Mouse (Mus musculus) macrophage (primary cell): ENCODE results near the gene Cuedc1. TPM values are rescaled to one million over a fixed set of nuclear protein-coding genes. Genes with fewer than 3 reads are reported as not detected.
A peak's percentile ranks its signal among the peaks of the same experiment; 100 is the strongest.

Experiments
- H3K27ac ChIP-seq: fragments of 350-480 bp; formaldehyde crosslinking; 2 replicates; pipeline ENCODE4 v1.9.0; 2021
- H3K36me3 ChIP-seq: fragments of 350-480 bp; formaldehyde crosslinking; 2 replicates; pipeline ENCODE4 v1.9.0; 2021; ENCODE audit errors: inconsistent target
- H3K4me3 ChIP-seq: fragments of 350-480 bp; formaldehyde crosslinking; 2 replicates; pipeline ENCODE4 v1.9.0; 2021; ENCODE audit errors: inconsistent target
- H3K79me2 ChIP-seq: fragments of 350-480 bp; formaldehyde crosslinking; 2 replicates; pipeline ENCODE4 v1.9.0; 2021; ENCODE audit errors: inconsistent target
- WGBS: methylation state at CpG from one replicate; pipeline ENCODE4 v1.1.7; 2026; ENCODE audit warnings: inconsistent platforms; ENCODE audit not compliant: missing documents; 5-methylcytosine and 5-hydroxymethylcytosine counted together
- polyA plus RNA-seq: library from polyadenylated mRNA; stranded (reverse); fragments of 250-400 nt; gene quantifications from 3 replicates; pipeline ENCODE4 v1.2.4, GENCODE M21; 2018; ENCODE audit warnings: inconsistent platforms

Cuedc1 gene
- polyA plus RNA-seq, 1 experiment from 2014 or later = 0.95 TPM

DNA sequence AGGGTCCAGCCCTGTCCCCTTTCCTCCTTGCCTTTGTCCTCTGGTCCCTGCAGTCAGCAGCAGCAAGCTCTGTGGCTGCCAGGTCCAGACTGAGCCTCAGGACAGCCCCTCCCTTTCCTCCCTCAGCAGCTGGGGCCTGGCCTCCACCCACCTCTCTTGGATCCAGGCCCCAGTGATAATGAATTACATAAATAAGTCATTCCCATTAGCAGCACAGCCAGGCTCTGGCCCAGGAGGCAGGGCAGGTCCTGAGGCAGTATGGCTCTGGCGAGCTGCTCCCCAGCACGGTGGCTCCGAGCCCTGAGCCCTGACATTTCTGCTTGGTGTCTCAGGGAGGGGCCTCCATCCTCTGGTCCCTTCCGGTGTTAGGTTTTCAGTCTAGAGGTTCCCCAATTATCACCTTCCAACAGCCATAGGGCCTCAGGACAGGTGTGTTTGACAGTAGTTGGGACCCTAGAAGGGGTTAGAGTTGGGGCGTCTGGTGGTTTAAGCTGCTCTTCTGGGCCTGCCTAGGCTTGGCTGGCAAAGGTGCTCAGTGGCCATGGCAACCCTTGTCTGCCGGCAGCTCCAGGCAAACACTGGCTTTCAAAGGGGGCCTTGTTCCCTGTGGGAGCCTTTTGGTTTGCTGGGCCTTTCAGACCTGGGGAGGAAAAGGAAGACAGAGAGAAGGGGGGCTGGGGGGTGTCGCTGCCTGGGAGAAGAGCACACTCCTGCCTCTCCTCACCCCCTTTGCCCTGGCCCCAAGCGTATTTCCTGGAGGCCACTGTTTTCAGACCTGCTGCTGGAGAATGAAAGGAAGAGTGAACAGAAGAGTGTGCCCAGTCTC is 21.2 kb downstream of the Cuedc1 start:
- Histone ChIP-seq H3K36me3 (no peaks in the 10 kb centered on the region), H3K4me3 (no peak overlapping the region), H3K79me2 (no peaks in the 10 kb centered on the region), H3K27ac (0 out of 2 replicates have a peak overlapping the region, but pooled peaks have one; percentile 77)
- 85% methylated on average over 7 of the region's 8 CpGs for WGBS

DNA sequence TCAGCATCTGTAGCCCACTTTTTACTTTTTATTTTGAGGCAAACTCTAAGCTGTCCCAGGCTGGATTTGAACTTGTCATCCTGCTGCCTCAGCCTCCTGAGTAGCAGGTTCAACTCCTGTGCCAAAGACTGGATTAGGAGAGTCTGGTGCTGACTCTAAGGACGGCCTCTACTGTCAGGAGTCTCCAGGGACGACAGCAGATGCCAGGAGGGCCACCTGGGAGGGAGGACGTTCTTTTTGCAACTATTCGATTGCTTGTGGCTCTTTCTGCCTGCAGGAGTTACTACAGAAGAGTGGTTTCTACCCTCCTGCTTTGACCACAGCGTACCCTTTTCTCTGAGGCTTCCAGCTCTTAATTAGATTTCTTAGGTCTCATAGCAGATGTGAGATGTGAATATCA is 24.7 kb downstream of the Cuedc1 start:
- Histone ChIP-seq H3K36me3 (no peaks in the 10 kb centered on the region), H3K79me2 (no peaks in the 10 kb centered on the region), H3K27ac (no peak overlapping the region), H3K4me3 (no peak overlapping the region)
- WGBS = 90% methylated on average over 5 of the region's 5 CpGs

- Histone ChIP-seq H3K4me3 (no peak overlapping the region), H3K36me3 (no peaks in the 10 kb centered on the region), H3K79me2 (no peaks in the 10 kb centered on the region), H3K27ac (no peak overlapping the region)
- 96% methylated on average over 5 of the region's 5 CpGs for WGBS
These were observed 25.2 kb downstream of the Cuedc1 start for GRCm38 (mm10) chr11:88123021-88123420.

GRCm38 (mm10) chr11:88123731-88124130 is 25.9 kb downstream of the Cuedc1 start:
- no peak overlapping the region for H3K27ac ChIP-seq
- H3K79me2 ChIP-seq = no peaks in the 10 kb centered on the region
- 85% methylated on average over 6 of the region's 6 CpGs for WGBS
- H3K4me3 ChIP-seq = no peak overlapping the region
- H3K36me3 ChIP-seq = no peaks in the 10 kb centered on the region

DNA sequence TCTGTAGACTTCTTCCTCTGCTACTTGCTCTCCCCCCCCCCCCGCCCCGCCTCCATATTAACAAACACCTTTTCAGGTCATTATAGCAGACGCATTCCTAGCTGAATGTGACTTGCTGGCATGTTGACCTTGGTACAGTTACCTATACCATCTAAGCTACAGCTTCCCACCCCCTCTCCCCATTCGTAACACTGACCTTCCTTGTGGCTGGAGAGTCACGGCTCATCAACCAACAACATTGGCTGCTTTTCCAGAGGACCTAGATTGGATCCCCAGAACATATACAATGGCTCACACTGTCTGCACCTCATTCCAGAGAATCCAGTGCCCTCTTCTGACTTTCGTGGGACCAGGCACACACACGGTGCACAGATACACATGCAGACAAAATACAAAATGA is 27.6 kb downstream of the Cuedc1 start:
- no peak overlapping the region for H3K4me3 ChIP-seq
- 95% methylated on average over 5 of the region's 7 CpGs for WGBS
- H3K79me2 ChIP-seq = no peaks in the 10 kb centered on the region
- H3K27ac ChIP-seq = no peak overlapping the region
- H3K36me3 ChIP-seq = no peaks in the 10 kb centered on the region

DNA sequence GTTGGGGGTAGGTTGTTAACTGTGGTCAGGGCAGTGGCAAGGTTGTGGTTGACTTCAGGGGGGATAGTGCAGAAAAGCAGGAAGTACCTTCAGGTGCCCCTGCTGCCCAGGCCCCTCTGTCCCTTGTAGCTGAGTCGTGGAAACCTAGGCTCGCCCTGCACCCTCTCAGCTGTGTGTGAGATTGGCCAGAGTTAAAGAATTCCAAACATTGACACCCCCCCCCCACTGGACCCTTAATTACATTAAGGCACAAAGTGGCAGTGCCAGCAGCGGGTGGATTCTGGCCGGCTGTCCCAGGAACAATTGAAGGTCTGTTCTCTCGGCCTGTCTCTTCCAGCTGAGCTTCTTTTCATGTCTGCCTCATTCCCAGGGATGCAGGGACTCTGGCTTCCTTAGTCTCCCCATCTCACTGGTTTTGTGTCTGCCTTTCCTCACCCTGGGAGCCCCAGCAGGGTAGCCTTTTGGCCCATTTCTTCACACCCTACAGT is 28.5 kb downstream of the Cuedc1 start:
- H3K79me2 ChIP-seq = no peaks in the 10 kb centered on the region
- no peaks in the 10 kb centered on the region for H3K36me3 ChIP-seq
- WGBS = 89% methylated on average over 3 of the region's 5 CpGs
- H3K4me3 ChIP-seq = no peak overlapping the region
- H3K27ac ChIP-seq = no peak overlapping the region

DNA sequence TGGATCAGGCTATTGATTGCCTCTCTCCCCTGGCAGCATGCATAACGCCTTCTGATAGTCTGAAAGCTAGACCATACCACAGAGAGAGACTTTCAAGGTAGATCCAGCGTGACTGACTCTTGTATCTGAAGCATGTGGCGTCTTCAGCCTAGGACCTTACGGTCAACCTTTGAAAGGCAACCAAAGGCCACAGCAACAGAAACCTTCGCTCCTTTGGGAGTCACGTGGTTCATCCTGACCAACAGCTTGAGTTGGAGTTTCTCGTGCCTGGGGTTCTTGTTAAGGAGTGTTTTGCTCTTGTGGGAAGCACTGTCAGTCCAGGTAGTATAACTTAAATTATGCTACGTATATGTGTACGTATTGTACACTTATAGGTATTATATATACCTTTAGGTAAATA is 30.6 kb downstream of the Cuedc1 start:
- H3K27ac ChIP-seq = no peak overlapping the region
- no peaks in the 10 kb centered on the region for H3K79me2 ChIP-seq
- H3K36me3 ChIP-seq = no peaks in the 10 kb centered on the region
- 96% methylated on average over 9 of the region's 9 CpGs for WGBS
- H3K4me3 ChIP-seq = no peak overlapping the region

GRCm38 (mm10) chr11:88129281-88129680 is 31.4 kb downstream of the Cuedc1 start:
- H3K27ac ChIP-seq = no peak overlapping the region
- 89% methylated on average over 3 of the region's 3 CpGs for WGBS

DNA sequence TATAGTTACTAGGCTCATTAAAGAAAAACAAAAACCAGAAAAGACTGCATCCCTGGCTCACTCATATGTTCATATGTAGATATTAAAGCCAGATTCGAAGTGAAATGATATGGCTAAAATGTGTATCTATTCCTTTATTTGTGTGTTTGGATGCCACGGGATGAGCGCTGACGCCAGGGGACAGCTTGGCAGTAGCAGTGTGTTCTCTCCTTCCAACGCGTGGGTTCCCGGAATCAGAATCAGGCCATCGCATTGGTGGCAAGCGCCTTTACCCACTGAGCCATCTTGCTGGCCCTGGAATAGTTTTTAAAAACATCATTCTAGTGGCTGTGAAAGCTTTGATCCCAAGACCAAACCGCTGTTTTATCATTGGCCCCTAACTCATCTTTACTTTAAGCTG is 32.1 kb downstream of the Cuedc1 start:
- Histone ChIP-seq H3K4me3 (no peak overlapping the region), H3K79me2 (no peaks in the 10 kb centered on the region), H3K27ac (no peak overlapping the region), H3K36me3 (no peaks in the 10 kb centered on the region)
- 97% methylated on average over 10 of the region's 10 CpGs for WGBS

More at GRCm38 (mm10) chr11:88129281-88129680, 31.4 kb downstream of the Cuedc1 start:
- Histone ChIP-seq H3K36me3 (no peaks in the 10 kb centered on the region), H3K4me3 (no peak overlapping the region), H3K79me2 (no peaks in the 10 kb centered on the region)

- H3K4me3 ChIP-seq = peak overlapping the region; percentile 2; the same call in 1 of the 2 replicates
- H3K79me2 ChIP-seq = no peaks in the 10 kb centered on the region
- no peaks in the 10 kb centered on the region for H3K36me3 ChIP-seq
- 5% methylated on average over 8 of the region's 8 CpGs for WGBS
- H3K27ac ChIP-seq = peak overlapping the region; percentile 71
These were observed 34.0 kb downstream of the Cuedc1 start for GRCm38 (mm10) chr11:88131847-88132246.

- H3K79me2 ChIP-seq = no peaks in the 10 kb centered on the region
- no peak overlapping the region for H3K27ac ChIP-seq
- no peak overlapping the region for H3K4me3 ChIP-seq
- WGBS = 95% methylated on average over 7 of the region's 7 CpGs
- no peaks in the 10 kb centered on the region for H3K36me3 ChIP-seq
These were observed 37.4 kb downstream of the Cuedc1 start for GRCm38 (mm10) chr11:88135218-88135617.

GRCm38 (mm10) chr11:88137814-88138425 is 40.1 kb downstream of the Cuedc1 start:
- no peak overlapping the region for H3K27ac ChIP-seq
- no peak overlapping the region for H3K4me3 ChIP-seq
- 85% methylated on average over 12 of the region's 12 CpGs for WGBS
- no peaks in the 10 kb centered on the region for H3K79me2 ChIP-seq
- H3K36me3 ChIP-seq = no peaks in the 10 kb centered on the region

DNA sequence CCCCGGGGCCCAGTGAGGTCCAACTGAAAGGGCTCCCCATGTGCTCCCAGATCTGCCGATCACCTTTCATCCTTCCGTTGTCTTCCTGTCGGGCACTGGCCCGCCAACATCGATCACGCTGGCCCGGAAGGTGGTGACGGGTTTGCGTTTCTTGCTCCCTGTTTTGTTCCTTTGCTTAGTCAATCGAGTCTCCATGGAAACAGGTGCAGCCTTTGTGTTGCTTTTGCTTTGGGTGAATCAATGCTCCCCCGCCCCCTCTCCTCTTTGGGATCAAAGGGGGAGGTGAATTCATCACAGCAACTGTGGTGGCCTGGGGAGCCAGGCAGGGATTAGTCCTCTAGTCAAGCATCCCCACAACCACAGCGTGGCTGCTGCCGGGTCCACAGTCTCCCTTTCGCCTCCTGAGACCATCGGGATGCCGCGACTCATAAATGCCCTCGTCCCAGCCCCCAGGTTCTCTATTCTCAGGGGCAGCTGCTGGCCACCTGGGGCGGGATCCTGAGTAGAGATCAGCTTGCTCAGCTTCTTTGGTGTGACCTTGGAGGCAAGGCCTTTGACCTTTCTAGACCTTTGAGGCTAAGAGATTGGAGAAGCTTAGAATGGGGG is 41.5 kb downstream of the Cuedc1 start:
- no peaks in the 10 kb centered on the region for H3K36me3 ChIP-seq
- no peaks in the 10 kb centered on the region for H3K79me2 ChIP-seq
- no peak overlapping the region for H3K27ac ChIP-seq
- no peak overlapping the region for H3K4me3 ChIP-seq
- WGBS = 80% methylated on average over 20 of the region's 20 CpGs

GRCm38 (mm10) chr11:88140066-88141060 is 42.5 kb downstream of the Cuedc1 start:
- H3K4me3 ChIP-seq = no peak overlapping the region
- WGBS = 66% methylated on average over 13 of the region's 13 CpGs

More at GRCm38 (mm10) chr11:88140066-88141060, 42.5 kb downstream of the Cuedc1 start:
- Histone ChIP-seq H3K79me2 (no peaks in the 10 kb centered on the region), H3K36me3 (no peaks in the 10 kb centered on the region), H3K27ac (no peak overlapping the region)
